Mouse (Mus musculus) spleen, postnatal 36 days (tissue): Measurements from ENCODE around the gene AU022252.

Experiments
- DNase-seq, 2 experiments: peaks; one replicate each; pipeline ENCODE4 v3.0.0; 2022; ENCODE audit warnings: low spot score in 2 of 2, mixed read lengths in 1 of 2

AU022252 gene

DNA sequence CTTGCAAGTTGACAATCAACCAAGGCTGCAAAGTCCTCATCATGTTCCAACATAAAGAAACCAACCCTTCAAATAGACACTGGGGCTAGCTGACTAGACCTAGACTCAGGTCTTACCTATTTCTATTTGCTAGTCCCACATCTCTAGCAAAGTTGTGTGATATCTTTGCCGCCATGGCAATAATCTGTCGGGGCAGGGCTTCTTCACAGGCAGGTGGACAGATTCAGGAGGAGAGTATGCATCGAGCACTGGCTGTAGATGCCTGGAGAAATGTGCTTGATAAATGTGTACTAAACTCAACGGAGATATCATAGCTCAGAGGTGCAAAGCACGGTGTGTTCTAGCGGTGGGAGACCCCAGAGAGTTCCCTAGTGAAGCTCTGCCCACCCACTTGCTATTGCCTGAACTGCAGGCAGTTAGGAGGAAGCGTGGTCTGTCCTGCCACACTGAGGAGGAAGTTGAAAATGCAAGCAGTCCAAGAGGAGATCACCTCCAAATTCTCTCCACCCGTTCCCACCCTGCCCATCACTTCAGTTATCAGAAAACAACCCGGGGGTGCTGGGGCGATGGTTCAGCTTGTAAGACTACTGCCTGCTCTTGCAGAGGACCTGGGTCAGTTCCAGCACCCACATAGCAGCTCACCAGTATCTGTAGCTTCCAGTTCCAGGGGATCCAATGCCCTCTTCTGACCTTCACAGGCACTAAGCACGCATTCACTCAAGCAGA is 44.3 kb downstream of the AU022252 start:
- peak; percentile 55 to 70 for DNase-seq

- DNase-seq, result no peak
These were observed 46.7 kb downstream of the AU022252 start for GRCm38 (mm10) chr4:119185771-119186170.

DNA sequence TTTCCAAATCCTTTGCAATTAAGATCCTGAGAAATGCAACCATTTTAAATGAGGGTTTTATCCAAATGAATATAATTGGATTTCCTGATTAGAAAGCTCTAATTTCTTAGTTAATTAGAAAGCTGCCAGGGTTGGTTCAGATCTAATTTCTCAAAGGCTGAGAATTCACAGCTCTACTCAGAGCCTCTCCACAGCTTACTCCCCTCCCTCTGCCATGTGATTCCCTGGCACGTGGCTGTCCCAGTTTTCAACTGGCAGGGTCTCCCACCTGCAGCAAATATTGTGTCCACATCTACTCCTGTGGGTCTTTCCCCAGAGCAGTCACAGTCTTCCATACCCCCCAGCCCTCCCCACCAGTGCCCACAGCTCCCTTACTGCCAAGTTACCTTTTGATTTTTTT is 49.0 kb downstream of the AU022252 start:
- no peak for DNase-seq

GRCm38 (mm10) chr4:119181456-119181855 is 51.1 kb downstream of the AU022252 start:
- DNase-seq, result peak; percentile 71 to 77

- no peak for DNase-seq
These were observed 52.3 kb downstream of the AU022252 start for GRCm38 (mm10) chr4:119180133-119180707.

GRCm38 (mm10) chr4:119178331-119178730 is 54.2 kb downstream of the AU022252 start:
- DNase-seq, result no peak

DNA sequence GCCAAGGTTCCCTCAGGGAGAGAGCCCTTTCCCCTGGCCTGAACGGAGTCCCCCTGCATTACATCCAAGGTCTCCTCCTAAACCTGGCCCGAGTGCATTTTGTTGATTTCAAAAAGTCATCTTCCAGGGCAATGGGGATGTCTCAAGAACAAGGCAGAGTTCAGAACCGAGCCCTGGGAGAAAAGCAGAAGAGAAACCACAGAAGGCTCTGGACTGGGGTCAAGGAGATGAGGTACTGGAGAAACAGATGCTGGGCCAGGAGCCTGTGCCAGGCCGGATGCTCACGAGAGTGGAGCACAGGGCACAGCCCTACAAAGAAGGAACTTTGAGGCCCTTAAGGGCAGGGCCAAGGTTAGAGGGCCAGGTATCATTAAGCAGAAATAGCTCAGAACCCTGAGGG is 54.8 kb downstream of the AU022252 start:
- DNase-seq, result no peak

DNA sequence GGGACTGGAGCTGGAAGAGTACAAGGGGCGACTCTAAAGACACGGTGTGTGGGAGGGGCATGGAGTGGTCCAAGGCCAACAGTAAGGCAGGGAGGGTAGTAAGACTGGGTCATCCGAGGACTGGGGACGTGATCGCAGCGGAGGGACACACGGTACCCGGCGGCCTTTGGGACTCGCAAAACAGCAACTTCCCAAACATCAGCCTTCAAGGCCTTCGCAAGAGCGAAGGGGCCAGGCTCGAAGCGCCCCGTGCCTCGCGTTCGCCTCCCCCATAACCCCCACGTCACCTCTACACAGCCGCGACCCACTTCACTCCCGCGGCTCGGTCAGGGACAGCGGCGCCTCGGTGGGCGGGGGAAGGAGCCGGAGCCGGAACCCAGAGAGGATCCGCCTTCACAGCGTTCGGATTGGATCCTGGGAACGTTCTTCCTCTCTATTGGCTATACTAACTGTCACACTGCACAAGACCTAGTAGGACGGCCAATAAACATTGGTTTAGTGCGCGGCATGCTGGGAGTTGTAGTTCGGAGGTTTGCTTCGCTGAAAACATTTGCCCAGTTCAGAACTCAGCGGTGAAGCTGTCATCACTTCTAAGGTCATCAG is 58.6 kb downstream of the AU022252 start, which contains the start of gene Zfp691:
Zfp691 (minus strand) TSS at position 345 of the 603 bp plus-strand sequence.
- peak; percentile 95 to 96 for DNase-seq

- no peak for DNase-seq
These were observed 59.4 kb downstream of the AU022252 start for GRCm38 (mm10) chr4:119172919-119173650.

DNA sequence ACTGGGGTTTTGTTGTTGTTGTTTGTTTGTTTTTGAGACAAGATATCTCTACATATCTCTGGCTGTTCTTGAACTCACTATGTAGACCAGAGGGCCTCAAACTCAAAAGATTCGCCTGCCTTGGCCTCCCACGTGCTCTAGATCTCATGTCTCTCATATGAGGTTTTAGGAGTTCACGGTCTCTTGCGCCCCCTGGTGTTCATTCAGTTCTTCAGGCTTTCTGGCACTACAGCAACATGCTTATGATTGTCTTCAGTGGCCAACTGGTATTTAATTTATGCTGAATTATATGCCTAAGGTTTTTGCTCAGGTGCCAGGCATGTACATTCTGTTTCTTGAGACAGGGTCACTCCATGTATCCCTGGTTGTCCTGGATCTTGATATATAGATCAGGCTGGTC is 64.8 kb downstream of the AU022252 start:
- peak; percentile 73 to 84 for DNase-seq

DNA sequence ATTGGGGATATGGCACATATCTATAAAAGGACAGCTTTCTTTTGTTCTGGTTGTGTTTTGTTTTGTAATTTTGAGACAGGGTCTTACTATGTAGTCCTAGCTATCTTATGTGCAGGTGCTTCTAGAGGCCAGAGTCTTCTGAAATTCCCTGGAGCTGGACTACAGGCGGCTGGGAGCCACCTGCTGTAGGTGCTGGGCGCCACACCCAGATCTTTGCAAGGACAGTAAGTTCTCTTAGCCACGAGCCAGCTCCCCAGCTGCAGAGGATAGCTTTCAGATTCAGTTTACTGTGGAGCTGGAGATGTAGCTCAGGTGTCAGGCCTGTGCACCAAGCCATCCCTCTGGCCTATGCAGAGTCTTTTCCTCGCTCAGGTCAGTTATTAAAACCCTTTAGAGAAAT is 65.4 kb downstream of the AU022252 start:
- no peak for DNase-seq

DNA sequence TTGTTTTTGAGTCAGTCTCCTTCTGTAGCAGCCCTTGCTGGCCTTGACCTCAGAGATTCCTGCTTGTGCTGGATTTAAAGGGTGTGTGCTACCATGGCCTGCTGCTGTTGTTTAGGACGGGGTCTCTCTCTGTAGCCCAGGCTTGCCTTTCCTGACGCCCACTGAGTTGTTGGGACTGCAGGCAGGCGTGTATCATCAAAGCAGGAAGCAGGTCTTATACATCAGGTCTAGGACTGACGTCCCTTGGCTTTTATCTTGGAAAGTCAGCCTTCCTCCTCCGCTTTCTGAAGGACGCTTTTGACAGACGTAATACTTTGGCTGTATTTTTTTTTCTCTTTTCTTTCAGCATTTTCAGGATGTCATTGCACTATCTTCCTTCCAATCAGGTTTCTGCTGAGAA is 66.6 kb downstream of the AU022252 start:
- DNase-seq, result no peak

DNA sequence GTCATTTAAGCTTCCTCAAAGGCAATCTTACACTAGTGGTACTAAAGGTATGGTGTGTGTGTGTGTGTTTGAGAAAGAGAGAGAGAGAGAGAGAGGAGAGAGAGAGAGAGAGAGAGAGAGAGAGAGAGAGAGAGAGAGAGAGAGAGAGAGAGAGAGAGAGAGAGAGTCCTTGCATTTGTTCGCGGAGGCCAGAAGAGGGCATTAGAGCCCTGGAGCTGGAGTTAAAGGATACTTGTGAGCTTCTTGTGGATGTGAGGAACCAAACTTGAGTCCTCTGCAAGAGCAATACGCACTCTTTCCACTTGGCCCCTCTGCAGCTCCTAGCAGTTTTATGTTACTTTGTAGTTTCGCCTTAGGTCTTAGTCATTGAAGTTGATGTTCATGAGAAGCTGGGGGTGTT is 69.5 kb downstream of the AU022252 start:
- no peak for DNase-seq

DNA sequence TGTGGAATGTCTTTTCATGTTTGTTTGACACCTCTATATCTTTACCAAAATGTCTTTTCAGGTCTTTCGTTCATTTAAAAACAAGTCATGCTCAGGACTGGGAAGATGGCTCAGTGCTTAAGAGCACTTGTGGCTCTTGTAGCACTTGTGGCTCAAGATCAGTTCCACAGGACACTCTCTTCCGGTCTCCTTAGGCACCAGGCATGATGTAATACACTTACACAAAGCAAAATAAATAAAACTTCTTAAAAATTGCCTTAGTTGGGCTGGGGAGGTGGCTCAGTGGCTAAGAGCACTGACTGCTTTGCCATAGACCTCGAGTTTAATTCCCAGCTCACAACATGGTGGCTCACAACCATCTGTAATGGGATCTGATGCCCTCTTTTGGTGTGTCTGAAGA is 71.2 kb downstream of the AU022252 start:
- no peak for DNase-seq

- DNase-seq, result no peak
These were observed 74.6 kb downstream of the AU022252 start for GRCm38 (mm10) chr4:119157891-119158290.

DNA sequence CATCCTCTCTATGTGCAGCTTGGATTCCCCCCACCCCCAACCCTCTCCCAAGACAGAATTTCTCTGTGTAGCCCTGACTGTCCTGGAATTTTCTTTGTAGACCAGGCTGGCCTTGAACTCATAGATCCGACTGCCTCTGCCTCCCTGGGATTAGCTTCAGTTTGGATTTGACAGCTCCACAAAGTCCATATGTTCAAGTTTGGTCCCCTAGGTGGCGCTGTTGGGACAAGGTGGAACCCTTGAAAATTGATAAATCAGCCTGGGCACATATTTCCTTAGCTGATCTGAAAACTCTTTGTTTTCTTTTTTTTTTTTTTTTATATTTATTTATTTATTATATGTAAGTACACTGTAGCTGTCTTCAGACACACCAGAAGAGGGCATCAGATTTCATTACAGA is 75.3 kb downstream of the AU022252 start:
- DNase-seq, result peak; percentile 25 to 53
